In genomic region chr10:4465799-4466198, GRCm38 (mm10) we compare ENCODE assay signal across 18 mouse cellular contexts. TPM values are rescaled to one million over a fixed set of nuclear protein-coding genes. Genes with fewer than 3 reads are reported as not detected.
"Had no signal": no experiment of that assay in that cellular context is flagged by ENCODE, and none has a peak within 500 bp of the region (broad histone marks: within the 10 kb centered on the region; RNA-seq: fewer than 3 reads in every experiment).

No protein-coding gene starts in this region.

- H3K36me3 ChIP-seq: neural tube, embryonic 13.5 days; neural tube, embryonic 15.5 days; stomach, embryonic 15.5 days had no signal

- H3K9me3 ChIP-seq: neural tube, embryonic 13.5 days; neural tube, embryonic 15.5 days; stomach, embryonic 15.5 days had no signal

- H3K27me3 ChIP-seq: neural tube, embryonic 13.5 days; neural tube, embryonic 15.5 days; stomach, embryonic 15.5 days had no signal

- DNase-seq: retina, postnatal 1 day; right cerebral cortex, adult 18-20 months; right cerebral cortex, postnatal 14 days; right cerebral cortex, postnatal 25 days; spleen, adult 18-20 months; thymus, adult 18-20 months; thymus, adult 2 months; thymus, postnatal 14 days; thymus, postnatal 25 days; thymus, postnatal 36 days; thymus, postnatal 4 days had no signal

- H3K27ac ChIP-seq: neural tube, embryonic 13.5 days; neural tube, embryonic 15.5 days; stomach, embryonic 15.5 days; stomach, postnatal 0 days had no signal

- H3K4me2 ChIP-seq: neural tube, embryonic 13.5 days; neural tube, embryonic 15.5 days; stomach, embryonic 15.5 days had no signal

- H3K9ac ChIP-seq: neural tube, embryonic 13.5 days; neural tube, embryonic 15.5 days; stomach, embryonic 15.5 days had no signal

- H3K4me1 ChIP-seq: neural tube, embryonic 13.5 days; neural tube, embryonic 15.5 days; stomach, embryonic 15.5 days had no signal

- H3K4me3 ChIP-seq: neural tube, embryonic 13.5 days; neural tube, embryonic 15.5 days; stomach, embryonic 15.5 days had no signal

RNA-seq across cellular contexts. Expression of gene Ccdc170, which starts 16.5 kb away (rescaled TPM):
- polyA plus RNA-seq: neural tube, embryonic 13.5 days; small intestine, adult 2 months; spleen, adult 2 months; stomach, embryonic 14.5 days; stomach, postnatal 0 days had no signal
